Mouse (Mus musculus): ENCODE results near the gene Csdc2.

Csdc2 gene

GRCm38 (mm10) chr15:81924933-81925332 is 11.6 kb upstream of the Csdc2 start:
- DNase-seq (ENCODE audit: extremely low spot score, low read depth, low spot score): no peak

GRCm38 (mm10) chr15:81925760-81926445 is 10.7 kb upstream of the Csdc2 start, which contains the start of gene Polr3h:
TSS of gene Polr3h (minus strand) at chr15:81926240.
- peak; percentile 97 for DNase-seq (ENCODE audit: extremely low spot score, low read depth, low spot score)

- no peak for DNase-seq (ENCODE audit: extremely low spot score, low read depth, low spot score)
Measured at GRCm38 (mm10) chr15:81926446-81926822, 10.1 kb upstream of the Csdc2 start.

GRCm38 (mm10) chr15:81927741-81928140 is 8.8 kb upstream of the Csdc2 start:
- no peak for DNase-seq (ENCODE audit: extremely low spot score, low read depth, low spot score)

GRCm38 (mm10) chr15:81928277-81928676 is 8.3 kb upstream of the Csdc2 start:
- DNase-seq (ENCODE audit: extremely low spot score, low read depth, low spot score): no peak

- DNase-seq (ENCODE audit: extremely low spot score, low read depth, low spot score): no peak
Measured at GRCm38 (mm10) chr15:81932951-81933470, 3.5 kb upstream of the Csdc2 start.

GRCm38 (mm10) chr15:81933986-81934385 is 2.6 kb upstream of the Csdc2 start:
- DNase-seq (ENCODE audit: extremely low spot score, low read depth, low spot score): no peak

GRCm38 (mm10) chr15:81935869-81936637 is 506 bp upstream of the Csdc2 start:
- no peak for DNase-seq (ENCODE audit: extremely low spot score, low read depth, low spot score)

GRCm38 (mm10) chr15:81937098-81937972 is 776 bp downstream of the Csdc2 start:
- DNase-seq (ENCODE audit: extremely low spot score, low read depth, low spot score): no peak

GRCm38 (mm10) chr15:81938246-81938645 is 1.7 kb downstream of the Csdc2 start:
- no peak for DNase-seq (ENCODE audit: extremely low spot score, low read depth, low spot score)

GRCm38 (mm10) chr15:81939157-81939715 is 2.7 kb downstream of the Csdc2 start:
- DNase-seq (ENCODE audit: extremely low spot score, low read depth, low spot score): no peak

- DNase-seq (ENCODE audit: extremely low spot score, low read depth, low spot score): no peak
Measured at GRCm38 (mm10) chr15:81939774-81940173, 3.2 kb downstream of the Csdc2 start.

- DNase-seq (ENCODE audit: extremely low spot score, low read depth, low spot score): no peak
Measured at GRCm38 (mm10) chr15:81940219-81940618, 3.7 kb downstream of the Csdc2 start.

- DNase-seq (ENCODE audit: extremely low spot score, low read depth, low spot score): no peak
Measured at GRCm38 (mm10) chr15:81941010-81941409, 4.5 kb downstream of the Csdc2 start.

- no peak for DNase-seq (ENCODE audit: extremely low spot score, low read depth, low spot score)
Measured at GRCm38 (mm10) chr15:81943176-81943749, 6.7 kb downstream of the Csdc2 start.

- no peak for DNase-seq (ENCODE audit: extremely low spot score, low read depth, low spot score)
Measured at GRCm38 (mm10) chr15:81949076-81949475, 12.5 kb downstream of the Csdc2 start.

GRCm38 (mm10) chr15:81949476-81950131 is 13.0 kb downstream of the Csdc2 start:
- no peak for DNase-seq (ENCODE audit: extremely low spot score, low read depth, low spot score)

GRCm38 (mm10) chr15:81950716-81951115 is 14.2 kb downstream of the Csdc2 start:
- DNase-seq (ENCODE audit: extremely low spot score, low read depth, low spot score): no peak

- no peak for DNase-seq (ENCODE audit: extremely low spot score, low read depth, low spot score)
Measured at GRCm38 (mm10) chr15:81951159-81951558, 14.6 kb downstream of the Csdc2 start.

- DNase-seq (ENCODE audit: extremely low spot score, low read depth, low spot score): no peak
Measured at GRCm38 (mm10) chr15:81952310-81952709, 15.8 kb downstream of the Csdc2 start.
